8 mouse cellular contexts compared by ENCODE assay signal in genomic region chr9:42094752-42095151, GRCm38 (mm10). TPM values are rescaled to one million over a fixed set of nuclear protein-coding genes. Genes with fewer than 3 reads are reported as not detected.
DNase-seq lines count a peak whose midpoint lies in the region; ATAC-seq and TF ChIP-seq lines count a peak whose summit lies in the region.

No protein-coding gene starts in this region.

- DNase-seq in cerebellum, adult 18-20 months, result peak; percentile 65 to 66
- no peak for DNase-seq in cerebellum, adult 8-10 months
- peak; percentile 26 for DNase-seq in limb, embryonic 14.5 days (ENCODE audit: low spot score)
- no peak for DNase-seq in limb, embryonic 10.5 days (ENCODE audit: low spot score)
- DNase-seq in heart, postnatal 4 days, result peak; percentile 58
- DNase-seq in frontal cortex, adult 2 months (ENCODE audit: extremely low spot score in 1 of 2, low spot score in 1 of 2), result no peak

- no peaks in the 10 kb centered on the region for H3K36me3 ChIP-seq in limb, embryonic 14.5 days (ENCODE audit: control insufficient read depth, insufficient read depth, low read length)
- peaks cover 13% of the 10 kb centered on the region for H3K36me3 ChIP-seq in limb, embryonic 10.5 days
- H3K36me3 ChIP-seq in neural tube, embryonic 15.5 days, result peaks cover 19% of the 10 kb centered on the region
- peaks cover 2% of the 10 kb centered on the region; the same call in 1 of the 2 replicates for H3K36me3 ChIP-seq in midbrain, embryonic 16.5 days (ENCODE audit: control insufficient read depth, insufficient read depth, low read length)

- H3K4me2 ChIP-seq in limb, embryonic 14.5 days (replicated peaks; ENCODE audit: low read depth, low read length, severe bottlenecking), result no peak overlapping the region
- H3K4me2 ChIP-seq in neural tube, embryonic 15.5 days, result no peak overlapping the region
- H3K4me2 ChIP-seq in midbrain, embryonic 16.5 days (ENCODE audit: low read length), result no peak overlapping the region

- H3K9me3 ChIP-seq in limb, embryonic 14.5 days (ENCODE audit: control insufficient read depth, low read length), result no peaks in the 10 kb centered on the region
- H3K9me3 ChIP-seq in limb, embryonic 10.5 days (replicated peaks), result no peaks in the 10 kb centered on the region
- H3K9me3 ChIP-seq in neural tube, embryonic 15.5 days (replicated peaks), result no peaks in the 10 kb centered on the region
- no peaks in the 10 kb centered on the region for H3K9me3 ChIP-seq in midbrain, embryonic 16.5 days (replicated peaks; ENCODE audit: control insufficient read depth, low read length, poor library complexity, severe bottlenecking)

- WGBS in limb, embryonic 14.5 days, result 48% methylated on average over 11 of the region's 11 CpGs
- 60% methylated on average over 11 of the region's 11 CpGs for WGBS in limb, embryonic 10.5 days
- whole genome bisulfite sequencing in neural tube, embryonic 15.5 days, result 19% methylated on average over 11 of the region's 11 CpGs
- WGBS in midbrain, embryonic 16.5 days, result 79% methylated on average over 11 of the region's 11 CpGs

- TF ChIP-seq POLR2A in limb, embryonic 14.5 days (IDR thresholded peaks at IDR 0.05; ENCODE audit: borderline replicate concordance, extremely low read depth, insufficient read depth, insufficient read length), result no peak

- no peaks in the 10 kb centered on the region for H3K4me1 ChIP-seq in limb, embryonic 14.5 days (ENCODE audit: control insufficient read depth, insufficient read depth, low read length)
- H3K4me1 ChIP-seq in limb, embryonic 10.5 days, result 0 out of 2 replicates have a peak, but pooled peaks cover 8% of the 10 kb centered on the region
- H3K4me1 ChIP-seq in neural tube, embryonic 15.5 days, result peaks cover 14% of the 10 kb centered on the region
- H3K4me1 ChIP-seq in midbrain, embryonic 16.5 days (ENCODE audit: control insufficient read depth, insufficient read depth, low read length), result no peaks in the 10 kb centered on the region

- no peak for ATAC-seq in limb, embryonic 14.5 days (ENCODE audit: low FRiP score, low read depth)
- ATAC-seq in neural tube, embryonic 15.5 days (ENCODE audit: low FRiP score), result 0 out of 2 replicates have a peak, but pooled peaks have one; percentile 23
- no peak for ATAC-seq in midbrain, embryonic 16.5 days

- no peaks in the 10 kb centered on the region for H3K27me3 ChIP-seq in limb, embryonic 14.5 days (ENCODE audit: control insufficient read depth, insufficient read depth, low read length)
- no peaks in the 10 kb centered on the region for H3K27me3 ChIP-seq in limb, embryonic 10.5 days (ENCODE audit: low read depth, poor library complexity, severe bottlenecking)
- H3K27me3 ChIP-seq in neural tube, embryonic 15.5 days (replicated peaks), result no peaks in the 10 kb centered on the region
- no peaks in the 10 kb centered on the region for H3K27me3 ChIP-seq in midbrain, embryonic 16.5 days (ENCODE audit: control insufficient read depth, insufficient read depth, low read depth, low read length)

- no peak overlapping the region for H3K27ac ChIP-seq in limb, embryonic 14.5 days (replicated peaks; ENCODE audit: low read depth, low read length)
- H3K27ac ChIP-seq in limb, embryonic 10.5 days, result no peak overlapping the region
- H3K27ac ChIP-seq in neural tube, embryonic 15.5 days (replicated peaks), result no peak overlapping the region
- no peak overlapping the region for H3K27ac ChIP-seq in midbrain, embryonic 16.5 days (ENCODE audit: low read length)

- H3K9ac ChIP-seq in limb, embryonic 14.5 days (ENCODE audit: low read depth, low read length, severe bottlenecking), result no peak overlapping the region
- H3K9ac ChIP-seq in neural tube, embryonic 15.5 days (replicated peaks), result no peak overlapping the region
- H3K9ac ChIP-seq in midbrain, embryonic 16.5 days (ENCODE audit: low read depth, low read length), result no peak overlapping the region

- H3K4me3 ChIP-seq in limb, embryonic 14.5 days (replicated peaks; ENCODE audit: low read length), result no peak overlapping the region
- no peak overlapping the region for H3K4me3 ChIP-seq in limb, embryonic 10.5 days
- no peak overlapping the region for H3K4me3 ChIP-seq in neural tube, embryonic 15.5 days (replicated peaks)
- no peak overlapping the region for H3K4me3 ChIP-seq in midbrain, embryonic 16.5 days (ENCODE audit: low read depth, low read length)

RNA-seq across cellular contexts. Expression of gene Sorl1, which starts 29.3 kb away (rescaled TPM):
- 7.9 and 8.2 TPM in 2 replicates for polyA plus RNA-seq in limb, embryonic 14.5 days (2012; rRNA removed)
- polyA plus RNA-seq in limb, embryonic 14.5 days (2014; fragmentation: Nextera tagmentation; extraction: Ambion mirVana), result 7.9 and 10.0 TPM in 2 replicates
- polyA plus RNA-seq in limb, embryonic 10.5 days (2016; fragmentation: Nextera tagmentation; extraction: Ambion mirVana), result 4.3 and 6.6 TPM in 2 replicates
- 1 to 10 TPM; 5.1 to 5.3 TPM for total RNA-seq in heart, postnatal 4 days (2021)
- 12.6 and 13.3 TPM in 2 replicates for polyA plus RNA-seq in neural tube, embryonic 15.5 days (2015; fragmentation: Nextera tagmentation; extraction: Ambion mirVana)
- 6.8 and 7.2 TPM in 2 replicates for polyA plus RNA-seq in midbrain, embryonic 16.5 days (2015; fragmentation: Nextera tagmentation; extraction: Ambion mirVana)
- 56.3 and 63.5 TPM in 2 replicates for polyA plus RNA-seq in frontal cortex, adult 2 months (2012; rRNA removed)

Comparison
In these comparisons a context has a peak if more than half of its experiments do, and no peak if none do; other contexts are left out.
1. DNase-seq: peak in cerebellum, adult 18-20 months (2 of 2), limb, embryonic 14.5 days (single experiment) and heart, postnatal 4 days (single experiment); none in cerebellum, adult 8-10 months (single experiment), limb, embryonic 10.5 days (single experiment) and frontal cortex, adult 2 months (0 of 2).